Mouse (Mus musculus) forebrain, postnatal 0 days (tissue): ENCODE measurements around the gene Vps13d. TPM values are rescaled to one million over a fixed set of nuclear protein-coding genes. Genes with fewer than 3 reads are reported as not detected.
A peak's percentile ranks its signal among the peaks of the same experiment; 100 is the strongest.

Experiments
- ATAC-seq: fragments of 200-750 bp; cut with Nextera tagmentation; 2 replicates; pipeline ENCODE4 v1.8.0; 2017; ENCODE audit warnings: mild to moderate bottlenecking, moderate library complexity
- DNase-seq: peaks from one replicate; pipeline ENCODE4 v3.0.0-alpha.2; 2015
- H3K27ac ChIP-seq: fragments of 300-500 bp; sonication (generic); 2 replicates; pipeline ENCODE4 v1.5.1; 2014; ENCODE audit warnings: low read depth, mild to moderate bottlenecking, antibody characterized with exemption, low read length, moderate library complexity, mixed read lengths
- H3K27me3 ChIP-seq: fragments of 300-500 bp; sonication (generic); 2 replicates; pipeline ENCODE4 v1.6.1; 2014; ENCODE audit warnings: mild to moderate bottlenecking, low read length, mixed read lengths; ENCODE audit not compliant: insufficient read depth
- H3K36me3 ChIP-seq: fragments of 300-500 bp; sonication (generic); 2 replicates; pipeline ENCODE4 v1.6.1; 2014; ENCODE audit warnings: mild to moderate bottlenecking, moderate library complexity; ENCODE audit not compliant: insufficient read depth
- H3K4me1 ChIP-seq: fragments of 300-500 bp; sonication (generic); 2 replicates; pipeline ENCODE4 v1.6.1; 2014; ENCODE audit warnings: antibody characterized with exemption; ENCODE audit not compliant: insufficient read depth
- H3K4me2 ChIP-seq: fragments of 300-500 bp; sonication (generic); 2 replicates; pipeline ENCODE4 v1.6.1; 2014; ENCODE audit warnings: low read depth, mild to moderate bottlenecking, moderate library complexity
- H3K4me3 ChIP-seq: fragments of 300-500 bp; sonication (generic); 2 replicates; pipeline ENCODE4 v1.5.1; 2014; ENCODE audit warnings: low read depth, low read length, mixed read lengths
- H3K9ac ChIP-seq: fragments of 300-500 bp; sonication (generic); 2 replicates; pipeline ENCODE4 v1.6.1; 2014; ENCODE audit warnings: mild to moderate bottlenecking
- H3K9me3 ChIP-seq: fragments of 300-500 bp; sonication (generic); 2 replicates; pipeline ENCODE4 v1.6.1; 2016; ENCODE audit warnings: low read length
- CTCF ChIP-seq: sonication (generic); IDR thresholded peaks from 2 replicates; pipeline ENCODE4 v1.5.1; 2016; ENCODE audit warnings: antibody characterized with exemption, control low read depth, low read depth
- WGBS: fragments of 180-500 bp; shearing (Covaris S2); extraction: QIAGEN DNeasy Blood & Tissue Kit; methylation state at CpG from one replicate; pipeline ENCODE4 v1.1.7; 2014; 5-methylcytosine and 5-hydroxymethylcytosine counted together
- polyA plus RNA-seq: library from polyadenylated mRNA; unstranded; fragments of >200 nt; fragmentation: Nextera tagmentation; extraction: Ambion mirVana; gene quantifications from 2 replicates; pipeline ENCODE4 v1.2.1, GENCODE M21; 2015
- total RNA-seq: library from RNA; depleted of rRNA; stranded (reverse); fragments of >200 nt; gene quantifications from 2 replicates; pipeline ENCODE4 v1.2.3, GENCODE M21; 2014

Gene Vps13d
- total and polyA plus RNA-seq, 2 experiments from 2014 or later = 6.4 to 30.8 TPM

- H3K36me3 ChIP-seq = peaks cover 71% of the 10 kb centered on the region
- ATAC-seq (no peak; the same call in 1 of the 2 replicates), DNase-seq (no peak)
Observed at GRCm38 (mm10) chr4:145058749-145059442, 135.9 kb downstream of the Vps13d start.

GRCm38 (mm10) chr4:145056346-145056745 is 138.5 kb downstream of the Vps13d start:
- Histone ChIP-seq H3K27me3 (no peaks in the 10 kb centered on the region), H3K27ac (no peak overlapping the region), H3K4me1 (no peaks in the 10 kb centered on the region), H3K36me3 (peaks cover 70% of the 10 kb centered on the region), H3K9me3 (no peaks in the 10 kb centered on the region), H3K4me2 (no peak overlapping the region), H3K4me3 (no peak overlapping the region), H3K9ac (no peak overlapping the region)
- no peak for ATAC-seq
- no peak for TF ChIP-seq CTCF
- 97% methylated on average over 3 of the region's 3 CpGs for WGBS
- no peak for DNase-seq

More at GRCm38 (mm10) chr4:145058749-145059442, 135.9 kb downstream of the Vps13d start:
- no peak overlapping the region for H3K4me3 ChIP-seq
- H3K27ac ChIP-seq = no peak overlapping the region
- no peaks in the 10 kb centered on the region for H3K27me3 ChIP-seq
- H3K9ac ChIP-seq = no peak overlapping the region
- WGBS = 91% methylated on average over 2 of the region's 2 CpGs
- H3K4me2 ChIP-seq = no peak overlapping the region
- no peak for TF ChIP-seq CTCF
- H3K9me3 ChIP-seq = no peaks in the 10 kb centered on the region
- no peaks in the 10 kb centered on the region for H3K4me1 ChIP-seq

GRCm38 (mm10) chr4:145055792-145056191 is 139.0 kb downstream of the Vps13d start:
- no peak for TF ChIP-seq CTCF
- no peak overlapping the region for H3K4me2 ChIP-seq
- H3K4me1 ChIP-seq = no peaks in the 10 kb centered on the region
- no peak overlapping the region for H3K27ac ChIP-seq
- H3K9ac ChIP-seq = no peak overlapping the region
- H3K9me3 ChIP-seq = no peaks in the 10 kb centered on the region
- DNase-seq (no peak), ATAC-seq (no peak)
- H3K27me3 ChIP-seq = no peaks in the 10 kb centered on the region
- peaks cover 64% of the 10 kb centered on the region for H3K36me3 ChIP-seq
- 90% methylated on average over 3 of the region's 3 CpGs for WGBS
- no peak overlapping the region for H3K4me3 ChIP-seq

GRCm38 (mm10) chr4:145054369-145054768 is 140.4 kb downstream of the Vps13d start:
- H3K9ac ChIP-seq = no peak overlapping the region
- H3K4me1 ChIP-seq = no peaks in the 10 kb centered on the region
- H3K4me2 ChIP-seq = no peak overlapping the region
- H3K27me3 ChIP-seq = no peaks in the 10 kb centered on the region
- no peak for TF ChIP-seq CTCF
- no peak overlapping the region for H3K4me3 ChIP-seq
- DNase-seq (no peak), ATAC-seq (no peak)
- 66% methylated on average over 3 of the region's 3 CpGs for WGBS
- H3K36me3 ChIP-seq = peaks cover 53% of the 10 kb centered on the region
- H3K27ac ChIP-seq = no peak overlapping the region
- no peaks in the 10 kb centered on the region for H3K9me3 ChIP-seq

GRCm38 (mm10) chr4:145052697-145053096 is 142.1 kb downstream of the Vps13d start:
- Histone ChIP-seq H3K27ac (no peak overlapping the region), H3K4me1 (no peaks in the 10 kb centered on the region), H3K4me2 (no peak overlapping the region), H3K36me3 (peaks cover 49% of the 10 kb centered on the region), H3K9ac (no peak overlapping the region), H3K4me3 (no peak overlapping the region), H3K27me3 (no peaks in the 10 kb centered on the region), H3K9me3 (no peaks in the 10 kb centered on the region)
- WGBS = 82% methylated on average over 1 of the region's 1 CpGs
- DNase-seq (no peak), ATAC-seq (no peak)
- TF ChIP-seq CTCF = no peak

- H3K9me3 ChIP-seq = no peaks in the 10 kb centered on the region
- TF ChIP-seq CTCF = no peak
- H3K27me3 ChIP-seq = no peaks in the 10 kb centered on the region
- WGBS = 93% methylated on average over 3 of the region's 3 CpGs
- H3K9ac ChIP-seq = no peak overlapping the region
- H3K4me1 ChIP-seq = no peaks in the 10 kb centered on the region
- H3K36me3 ChIP-seq = peaks cover 51% of the 10 kb centered on the region
- H3K4me3 ChIP-seq = no peak overlapping the region
- no peak overlapping the region for H3K27ac ChIP-seq
- no peak overlapping the region for H3K4me2 ChIP-seq
- DNase-seq = no peak
- ATAC-seq = no peak
Observed at GRCm38 (mm10) chr4:145052282-145052681, 142.5 kb downstream of the Vps13d start.

GRCm38 (mm10) chr4:145051209-145051969 is 143.4 kb downstream of the Vps13d start:
- 41% methylated on average over 4 of the region's 4 CpGs for WGBS
- no peak overlapping the region for H3K4me3 ChIP-seq
- H3K4me2 ChIP-seq = no peak overlapping the region
- DNase-seq = peak; percentile 8
- no peak overlapping the region for H3K9ac ChIP-seq
- ATAC-seq = peak; percentile 66; the same call in 1 of the 2 replicates
- peaks cover 50% of the 10 kb centered on the region for H3K36me3 ChIP-seq
- H3K9me3 ChIP-seq = no peaks in the 10 kb centered on the region
- H3K27ac ChIP-seq = no peak overlapping the region
- H3K4me1 ChIP-seq = no peaks in the 10 kb centered on the region
- no peaks in the 10 kb centered on the region for H3K27me3 ChIP-seq
- TF ChIP-seq CTCF = no peak
